Mouse (Mus musculus) testis, adult 2 months (tissue): Measurements from ENCODE around the gene Klhl18. TPM values are rescaled to one million over a fixed set of nuclear protein-coding genes. Genes with fewer than 3 reads are reported as not detected.

Experiments used
- H3K27ac ChIP-seq: fragments of 200-500 bp; 2 replicates; pipeline ENCODE4 v1.5.1; 2012; ENCODE audit warnings: low read depth, low read length; ENCODE audit not compliant: control insufficient read depth, insufficient read depth
- H3K27me3 ChIP-seq: fragments of 200-500 bp; 2 replicates; pipeline ENCODE4 v1.6.1; 2012; ENCODE audit warnings: mild to moderate bottlenecking, low read length, moderate library complexity; ENCODE audit not compliant: control insufficient read depth, insufficient read depth
- H3K36me3 ChIP-seq: fragments of 200-500 bp; 2 replicates; pipeline ENCODE4 v1.6.1; 2012; ENCODE audit warnings: mild to moderate bottlenecking, low read length; ENCODE audit not compliant: control insufficient read depth, insufficient read depth
- H3K4me1 ChIP-seq: fragments of 200-500 bp; 2 replicates; pipeline ENCODE4 v1.6.1; 2012; ENCODE audit warnings: low read length; ENCODE audit not compliant: control insufficient read depth, insufficient read depth
- H3K4me3 ChIP-seq: fragments of 200-500 bp; 2 replicates; pipeline ENCODE4 v1.5.1; 2012; ENCODE audit warnings: low read depth, mild to moderate bottlenecking, low read length, moderate library complexity, mixed read lengths; ENCODE audit not compliant: control insufficient read depth
- CTCF ChIP-seq: fragments of 200-500 bp; IDR thresholded peaks from 2 replicates; pipeline ENCODE4 v1.5.1; 2012; ENCODE audit warnings: low read depth, mild to moderate bottlenecking, inconsistent platforms, low read length, moderate library complexity; ENCODE audit not compliant: control insufficient read depth, insufficient read depth, insufficient replicate concordance
- POLR2A ChIP-seq: fragments of 200-500 bp; IDR thresholded peaks from 2 replicates; pipeline ENCODE4 v1.6.1; 2012; ENCODE audit warnings: low read depth, mild to moderate bottlenecking, inconsistent platforms, low read length, moderate library complexity; ENCODE audit not compliant: control insufficient read depth
- polyA plus RNA-seq: library from polyadenylated mRNA; depleted of rRNA; stranded (reverse); fragments of >200 nt; gene quantifications from 2 replicates; pipeline ENCODE4 v1.2.3, GENCODE M21; 2012

The Klhl18 gene
- polyA plus RNA-seq, 1 experiment = 11.5 TPM

DNA sequence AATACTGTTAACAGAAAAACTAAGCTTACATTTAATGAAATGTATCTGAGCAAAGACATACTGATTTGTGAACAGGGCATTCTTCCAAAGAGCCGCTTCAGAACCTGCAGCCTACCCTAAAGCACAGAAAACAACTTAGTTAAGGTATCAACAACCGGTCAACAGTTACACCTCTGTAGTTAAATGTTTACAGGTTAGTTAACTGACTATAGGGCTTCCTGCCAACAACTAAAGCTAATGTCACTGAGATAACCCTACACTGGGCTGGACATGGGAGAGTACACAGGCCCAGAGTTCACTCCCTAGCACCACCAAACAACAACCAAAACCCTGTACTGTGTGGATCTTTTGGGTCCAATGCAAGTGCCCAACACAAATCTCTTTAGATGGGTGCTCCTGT, 73.8 kb downstream of the Klhl18 start:
- TF ChIP-seq POLR2A (no peak), CTCF (no peak)
- no peaks in the 10 kb centered on the region for H3K36me3 ChIP-seq
- no peak overlapping the region for H3K27ac ChIP-seq
- peaks cover 6% of the 10 kb centered on the region for H3K4me1 ChIP-seq
- H3K4me3 ChIP-seq = no peak overlapping the region
- no peaks in the 10 kb centered on the region for H3K27me3 ChIP-seq

DNA sequence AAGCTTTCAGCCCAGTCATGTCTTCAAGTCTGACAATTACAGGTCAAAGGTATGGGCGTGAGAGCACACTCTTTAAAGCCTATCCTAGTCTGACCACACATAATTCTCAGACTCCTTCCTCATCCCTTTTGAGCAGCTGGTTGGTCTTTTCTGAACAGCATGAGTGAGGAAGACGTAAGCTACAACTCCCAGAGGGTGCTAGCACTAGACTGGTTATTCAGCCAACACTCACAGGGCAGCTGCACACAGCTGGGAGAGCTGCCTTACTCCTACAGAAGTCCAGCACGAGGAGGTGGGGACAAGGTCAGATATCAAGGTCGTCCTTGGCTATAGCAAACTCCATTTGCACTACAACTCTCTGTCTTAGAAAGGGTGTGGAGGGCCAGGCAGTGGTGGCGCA, 75.8 kb downstream of the Klhl18 start:
- Histone ChIP-seq H3K4me1 (no peaks in the 10 kb centered on the region), H3K36me3 (no peaks in the 10 kb centered on the region), H3K4me3 (no peak overlapping the region), H3K27me3 (no peaks in the 10 kb centered on the region), H3K27ac (peak overlapping the region; percentile 46; the same call in 1 of the 2 replicates)
- TF ChIP-seq POLR2A (no peak), CTCF (no peak)

DNA sequence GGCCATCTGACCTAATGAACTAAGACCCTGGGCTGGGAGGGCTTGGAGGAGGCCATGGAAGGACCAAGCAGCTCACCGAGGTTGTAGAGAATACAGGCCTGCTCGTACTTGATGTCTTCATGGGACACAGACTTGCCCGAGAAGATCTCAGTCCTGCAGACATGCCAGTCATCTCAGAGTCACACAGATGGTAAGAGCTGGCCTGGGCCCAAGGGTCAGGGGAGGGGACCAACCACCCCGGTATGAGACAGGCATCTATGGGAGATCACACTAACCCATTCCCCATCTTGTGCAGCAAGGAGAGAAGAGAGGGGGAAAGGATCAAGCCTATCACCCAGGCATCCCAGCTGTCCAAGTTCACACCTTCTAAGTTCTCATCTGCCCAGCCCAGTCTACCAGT, 83.2 kb downstream of the Klhl18 start:
- H3K4me3 ChIP-seq = no peak overlapping the region
- peaks cover 2% of the 10 kb centered on the region for H3K36me3 ChIP-seq
- H3K27ac ChIP-seq = no peak overlapping the region
- no peaks in the 10 kb centered on the region for H3K27me3 ChIP-seq
- no peaks in the 10 kb centered on the region for H3K4me1 ChIP-seq
- TF ChIP-seq CTCF (no peak), POLR2A (no peak)

DNA sequence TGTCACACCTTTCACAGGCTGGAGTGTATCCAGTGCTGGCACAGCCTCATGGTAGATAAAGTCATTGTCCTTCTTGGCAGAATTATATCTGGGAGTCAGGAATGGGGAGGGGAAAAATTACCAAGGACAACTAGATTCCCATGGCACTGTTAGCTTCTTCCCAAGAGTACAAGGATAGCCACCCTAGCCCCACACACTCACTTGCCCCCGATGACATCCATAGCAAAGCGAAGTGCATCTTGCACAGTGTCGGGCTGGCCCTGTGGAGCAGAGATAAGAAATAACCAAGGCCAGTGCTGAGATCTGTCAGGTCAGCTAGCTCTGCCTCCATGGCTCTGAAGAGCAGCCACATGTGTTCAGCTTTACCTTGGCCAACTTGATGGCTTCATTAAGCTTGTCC, 85.7 kb downstream of the Klhl18 start:
- H3K27ac ChIP-seq = no peak overlapping the region
- peaks cover 5% of the 10 kb centered on the region for H3K36me3 ChIP-seq

DNA sequence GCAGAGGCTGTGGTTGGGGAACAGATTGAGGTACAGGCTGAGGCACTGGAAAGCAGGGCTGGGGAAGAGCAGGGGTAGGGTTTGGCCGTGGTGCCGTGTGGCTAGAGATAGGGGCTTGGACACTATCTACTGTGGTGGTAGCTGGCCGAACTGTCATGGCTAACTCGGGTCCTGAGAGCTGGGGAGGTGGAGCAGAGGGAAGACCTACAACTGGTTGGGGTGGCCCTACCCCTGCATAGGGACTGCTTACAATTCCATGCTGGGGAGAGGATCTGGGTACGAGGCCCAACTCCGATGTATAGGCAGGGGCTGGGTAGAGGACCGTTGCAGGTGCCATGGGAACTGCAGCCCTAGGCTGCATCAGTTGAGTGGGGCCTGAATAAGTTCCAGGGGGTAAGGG, 88.5 kb downstream of the Klhl18 start:
- H3K4me1 ChIP-seq = no peaks in the 10 kb centered on the region
- peaks cover 5% of the 10 kb centered on the region for H3K36me3 ChIP-seq
- H3K4me3 ChIP-seq = no peak overlapping the region
- TF ChIP-seq POLR2A (no peak), CTCF (no peak)
- H3K27me3 ChIP-seq = no peaks in the 10 kb centered on the region
- no peak overlapping the region for H3K27ac ChIP-seq

More for the DNA sequence above, 85.7 kb downstream of the Klhl18 start:
- TF ChIP-seq CTCF (no peak), POLR2A (no peak)
- H3K4me1 ChIP-seq = no peaks in the 10 kb centered on the region
- H3K4me3 ChIP-seq = no peak overlapping the region
- no peaks in the 10 kb centered on the region for H3K27me3 ChIP-seq

DNA sequence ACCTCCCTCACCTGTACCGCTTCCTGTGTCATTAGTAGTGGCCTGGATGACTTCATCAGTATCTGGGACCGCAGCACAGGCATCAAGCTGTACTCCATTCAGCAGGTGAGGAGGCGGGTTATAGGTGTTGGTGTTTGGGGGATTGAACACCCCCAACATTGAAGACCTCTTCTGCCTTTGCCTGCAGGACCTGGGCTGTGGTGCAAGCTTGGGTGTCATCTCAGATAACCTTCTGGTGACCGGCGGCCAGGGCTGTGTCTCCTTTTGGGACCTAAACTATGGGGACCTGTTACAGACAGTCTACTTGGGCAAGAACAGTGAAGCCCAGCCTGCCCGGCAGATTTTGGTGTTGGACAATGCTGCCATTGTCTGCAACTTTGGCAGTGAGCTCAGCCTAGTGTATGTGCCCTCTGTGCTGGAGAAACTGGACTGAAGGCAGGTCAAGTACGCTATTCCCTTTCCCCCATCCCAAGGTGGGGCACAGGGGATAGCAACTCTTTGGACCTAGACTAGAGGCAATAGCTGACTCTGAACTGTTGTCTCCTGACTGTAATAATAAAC, 92.0 kb downstream of the Klhl18 start:
- Histone ChIP-seq H3K36me3 (peaks cover 3% of the 10 kb centered on the region), H3K4me3 (no peak overlapping the region), H3K4me1 (peaks cover 7% of the 10 kb centered on the region), H3K27ac (no peak overlapping the region), H3K27me3 (no peaks in the 10 kb centered on the region)
- TF ChIP-seq CTCF (no peak), POLR2A (no peak)

DNA sequence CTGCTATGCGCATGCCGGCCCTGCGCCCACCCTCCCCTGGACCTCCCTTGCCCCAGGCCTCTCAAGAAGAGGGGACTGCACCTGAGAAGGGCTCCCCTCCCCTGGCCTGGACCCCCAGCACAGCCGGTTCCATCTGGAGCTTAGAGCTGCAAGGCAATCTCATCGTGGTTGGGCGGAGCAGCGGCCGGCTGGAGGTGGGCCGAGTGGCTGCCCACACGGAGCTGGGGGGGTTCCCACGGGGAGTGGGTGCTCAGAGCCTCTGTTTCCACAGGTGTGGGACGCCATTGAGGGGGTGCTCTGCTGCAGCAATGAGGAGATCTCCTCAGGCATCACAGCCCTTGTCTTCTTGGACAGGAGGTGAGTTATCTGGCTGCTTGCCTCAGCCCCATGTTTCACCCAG, 95.2 kb downstream of the Klhl18 start:
- Histone ChIP-seq H3K27ac (no peak overlapping the region), H3K4me1 (peaks cover 7% of the 10 kb centered on the region), H3K4me3 (peak overlapping the region; percentile 62), H3K27me3 (no peaks in the 10 kb centered on the region), H3K36me3 (peaks cover 1% of the 10 kb centered on the region; the same call in 1 of the 2 replicates)
- no peak for TF ChIP-seq POLR2A
- no peak for TF ChIP-seq CTCF

DNA sequence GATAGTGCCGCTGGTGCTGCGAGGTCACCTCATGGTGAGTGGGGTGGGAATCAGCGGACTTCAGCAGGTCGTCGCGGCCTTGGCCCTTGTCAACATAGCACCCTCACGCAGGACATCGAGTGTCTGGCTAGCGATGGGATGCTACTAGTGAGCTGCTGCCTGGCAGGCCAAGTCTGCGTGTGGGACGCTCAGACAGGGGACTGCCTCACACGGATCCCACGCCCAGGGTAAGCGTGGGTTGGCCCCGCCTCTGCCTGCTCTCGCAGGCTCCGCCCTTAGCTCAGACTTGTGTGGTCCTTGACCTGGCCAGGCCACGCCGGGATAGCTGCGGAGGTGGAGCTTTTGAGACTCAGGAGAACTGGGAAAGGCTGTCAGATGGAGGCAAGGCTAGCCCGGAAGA, 95.8 kb downstream of the Klhl18 start:
- no peaks in the 10 kb centered on the region for H3K36me3 ChIP-seq
- no peak overlapping the region for H3K27ac ChIP-seq
- TF ChIP-seq CTCF (no peak), POLR2A (peak; percentile 37; the same call in 1 of the 2 replicates)
- no peaks in the 10 kb centered on the region for H3K27me3 ChIP-seq
- peak overlapping the region; percentile 62 for H3K4me3 ChIP-seq
- H3K4me1 ChIP-seq = peaks cover 7% of the 10 kb centered on the region
